Mouse (Mus musculus) thymus, adult 18-20 months (tissue): ENCODE data around the gene Tm7sf3.

Experiments used
- DNase-seq, 2 experiments: peaks; one replicate each; pipeline ENCODE4 v3.0.0; 2022; ENCODE audit warnings: mixed read lengths in 2 of 2

Gene Tm7sf3

GRCm38 (mm10) chr6:146653197-146653596 is 10.6 kb upstream of the Tm7sf3 start:
- DNase-seq, result no peak

- no peak for DNase-seq
These were observed 8.8 kb upstream of the Tm7sf3 start for GRCm38 (mm10) chr6:146651431-146651830.

DNA sequence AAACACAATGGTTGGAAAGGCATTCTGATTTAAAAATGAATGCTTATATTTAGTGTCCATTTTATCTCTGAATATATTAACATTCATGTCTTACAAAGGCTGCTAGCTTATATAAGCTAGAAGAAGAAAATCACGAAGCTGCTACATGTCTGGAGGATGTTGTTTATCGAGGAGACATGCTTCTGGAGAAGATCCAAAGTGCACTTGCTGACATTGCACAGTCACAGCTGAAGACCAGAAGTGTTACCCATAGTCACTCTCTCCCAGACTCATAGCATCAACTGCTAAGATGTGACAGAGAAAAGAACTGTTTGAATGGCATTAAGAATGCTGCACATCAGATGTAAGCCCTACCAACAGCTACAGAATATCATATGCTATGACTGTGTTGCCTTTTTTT is 7.4 kb upstream of the Tm7sf3 start:
- DNase-seq, result no peak

DNA sequence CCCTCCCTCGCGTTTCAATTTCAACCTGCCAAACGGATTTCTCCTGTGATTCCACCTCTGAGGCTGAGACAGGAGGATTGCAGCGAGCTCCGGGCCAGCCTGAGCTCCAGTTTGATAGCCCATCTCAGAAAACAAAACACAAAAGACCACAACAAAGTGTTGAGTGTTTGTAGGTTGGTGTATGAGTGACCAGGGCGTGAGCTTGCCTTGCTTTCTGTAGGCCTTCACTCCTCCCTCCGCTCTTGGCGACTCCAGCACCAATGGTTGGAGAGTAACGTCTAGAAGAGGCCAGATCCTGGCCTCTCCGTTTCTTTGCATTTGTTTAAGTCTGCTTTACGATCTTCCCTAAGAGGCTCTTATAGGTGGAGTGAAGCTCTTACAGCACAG is 553 bp upstream of the Tm7sf3 start:
- DNase-seq, result no peak

DNA sequence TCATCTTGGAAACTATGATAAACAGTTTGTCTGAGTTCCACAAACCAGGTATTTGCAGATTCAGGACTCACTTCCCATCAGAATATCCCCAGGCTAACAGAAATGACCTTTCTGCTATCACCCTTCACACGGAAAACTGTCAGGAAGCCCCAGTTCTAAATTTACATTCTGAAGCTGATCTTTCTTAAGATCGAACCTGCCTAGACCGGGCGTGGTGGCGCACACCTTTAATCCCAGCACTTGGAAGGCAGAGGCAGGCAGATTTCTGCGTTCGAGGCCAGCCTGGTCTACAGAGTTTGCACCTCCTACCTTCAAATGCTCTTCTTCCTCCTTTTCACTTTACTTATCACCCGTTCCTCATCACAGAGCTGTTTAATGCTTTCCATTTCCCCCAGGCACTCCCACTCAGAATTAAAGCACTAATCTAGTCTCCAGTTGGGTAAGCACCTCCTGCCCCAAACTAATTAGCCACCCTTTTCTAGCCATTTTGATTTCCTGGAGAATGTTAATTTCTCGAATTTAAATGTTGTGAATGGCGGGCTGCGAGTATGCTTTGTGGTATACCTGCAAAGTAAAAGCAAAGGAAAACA is 908 bp downstream of the Tm7sf3 start:
- DNase-seq, result peak in 1 of 2 experiments; percentile 19

- no peak for DNase-seq
These were observed 1.6 kb downstream of the Tm7sf3 start for GRCm38 (mm10) chr6:146640991-146641390.

- no peak for DNase-seq
These were observed 2.3 kb downstream of the Tm7sf3 start for GRCm38 (mm10) chr6:146640068-146640965.

DNA sequence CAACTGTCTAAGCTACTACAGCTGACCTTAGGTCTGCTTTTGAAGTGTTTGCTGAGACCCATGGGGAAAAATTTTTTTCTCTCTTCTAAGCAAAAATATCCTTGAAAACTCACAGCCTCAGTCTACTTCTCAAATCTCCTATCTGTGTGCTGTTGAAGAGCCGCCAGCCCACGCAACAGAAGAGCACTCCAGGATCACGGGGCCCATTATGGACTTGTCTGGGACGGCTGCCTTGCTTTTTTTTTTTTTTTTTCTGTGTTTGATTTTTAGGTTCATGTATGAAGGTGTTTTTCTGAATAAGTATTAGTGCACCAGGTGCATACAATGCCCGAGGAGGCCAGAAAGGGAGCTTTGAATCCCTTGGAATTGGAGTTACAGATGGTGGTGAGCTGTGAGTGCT is 6.1 kb downstream of the Tm7sf3 start:
- DNase-seq, result no peak

DNA sequence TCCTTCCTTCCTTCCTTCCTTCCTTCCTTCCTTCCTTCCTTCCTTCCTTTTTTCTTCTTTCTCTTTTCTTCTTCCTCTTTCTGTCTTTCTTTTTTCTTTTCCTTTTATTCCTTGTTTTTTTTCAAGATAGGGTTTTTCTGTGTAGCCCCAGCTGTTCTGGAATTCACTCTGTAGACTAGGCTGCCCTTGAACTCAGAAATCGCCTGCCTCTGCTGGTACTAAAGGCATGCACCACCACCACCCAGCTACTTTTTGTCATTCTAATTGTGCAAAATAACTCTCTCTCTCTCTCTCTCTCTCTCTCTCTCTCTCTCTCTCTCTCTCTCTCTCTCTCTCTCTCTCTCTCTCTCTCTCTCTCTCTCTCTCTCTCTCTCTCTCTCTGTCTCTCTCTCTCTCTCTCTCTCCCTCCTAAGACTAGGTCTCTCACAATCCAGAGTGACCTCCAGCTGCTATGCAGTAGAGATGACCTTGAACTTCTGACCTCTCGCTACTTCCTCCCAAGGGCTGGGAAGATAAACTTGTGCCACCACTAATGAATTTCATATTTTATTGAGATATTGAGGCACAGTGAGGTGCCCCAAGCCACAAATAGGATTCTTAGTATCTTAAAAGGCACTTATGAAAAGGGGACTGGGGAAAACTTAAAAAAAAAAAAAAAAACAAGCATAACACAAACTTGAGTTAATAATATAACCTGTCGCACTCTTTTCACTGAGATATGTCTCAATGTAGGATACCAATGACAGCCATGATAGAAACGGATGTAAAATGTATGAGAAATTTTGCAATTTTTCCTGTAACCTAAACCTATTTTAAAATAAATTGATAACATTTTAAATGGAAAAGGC is 7.6 kb downstream of the Tm7sf3 start:
- no peak for DNase-seq

DNA sequence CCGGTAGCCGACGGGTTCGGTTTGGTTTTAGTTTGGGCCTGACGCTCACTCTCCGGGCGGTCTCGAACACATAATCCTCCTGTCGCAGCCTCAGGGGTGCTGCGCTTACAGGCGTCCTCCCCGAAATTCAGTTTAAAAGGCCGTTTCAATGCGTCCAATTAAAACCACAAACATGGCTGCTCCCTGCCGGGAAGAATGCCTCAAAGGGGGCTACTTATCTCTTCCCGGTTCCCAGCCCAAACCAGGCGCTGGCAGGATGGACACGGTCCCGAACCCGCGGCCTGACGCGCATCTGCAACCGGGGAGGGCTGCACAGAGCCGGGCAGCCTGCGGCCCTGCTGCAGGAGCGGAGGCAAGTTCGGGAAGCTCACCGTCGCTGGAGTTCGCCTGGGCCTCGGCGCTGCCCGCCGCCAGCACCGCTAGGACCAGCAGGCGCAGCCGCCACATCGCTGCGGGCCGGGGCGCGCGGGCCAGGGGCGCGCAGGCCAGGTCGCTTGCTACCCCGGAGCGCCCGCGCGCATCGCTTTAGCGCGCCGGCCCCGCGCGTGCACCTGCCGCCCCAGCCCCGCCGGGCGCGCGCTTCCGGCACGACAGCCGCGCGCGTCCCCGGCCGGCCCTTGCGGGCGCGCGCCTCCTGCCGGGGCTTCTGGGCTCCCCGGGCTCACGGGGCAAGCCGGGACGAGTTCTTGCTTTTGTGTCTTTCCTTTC is 8.5 kb downstream of the Tm7sf3 start:
- DNase-seq, result peak; percentile 53 to 58

DNA sequence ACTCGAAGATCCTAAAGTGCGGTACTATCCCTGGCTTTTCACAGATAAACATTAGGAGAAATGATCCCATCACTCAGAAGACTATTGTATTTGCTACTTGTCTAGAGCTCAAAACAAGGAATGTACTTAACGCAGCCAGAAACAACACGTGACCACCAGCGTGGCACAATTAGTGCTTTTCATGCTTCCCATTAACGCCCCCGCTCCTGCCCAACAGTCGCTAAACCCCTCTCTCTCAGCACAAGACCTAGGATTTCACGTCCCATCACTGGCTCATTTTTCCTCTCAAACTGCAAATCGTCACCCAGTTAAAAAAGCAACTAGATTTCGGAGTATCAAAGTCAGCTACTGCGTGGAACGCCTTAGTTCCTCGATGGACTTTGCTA is 9.0 kb downstream of the Tm7sf3 start:
- no peak for DNase-seq

- DNase-seq, result no peak
These were observed 9.5 kb downstream of the Tm7sf3 start for GRCm38 (mm10) chr6:146633097-146633496.

- no peak for DNase-seq
These were observed 10.2 kb downstream of the Tm7sf3 start for GRCm38 (mm10) chr6:146632403-146632802.

- no peak for DNase-seq
These were observed 10.8 kb downstream of the Tm7sf3 start for GRCm38 (mm10) chr6:146631847-146632246.

DNA sequence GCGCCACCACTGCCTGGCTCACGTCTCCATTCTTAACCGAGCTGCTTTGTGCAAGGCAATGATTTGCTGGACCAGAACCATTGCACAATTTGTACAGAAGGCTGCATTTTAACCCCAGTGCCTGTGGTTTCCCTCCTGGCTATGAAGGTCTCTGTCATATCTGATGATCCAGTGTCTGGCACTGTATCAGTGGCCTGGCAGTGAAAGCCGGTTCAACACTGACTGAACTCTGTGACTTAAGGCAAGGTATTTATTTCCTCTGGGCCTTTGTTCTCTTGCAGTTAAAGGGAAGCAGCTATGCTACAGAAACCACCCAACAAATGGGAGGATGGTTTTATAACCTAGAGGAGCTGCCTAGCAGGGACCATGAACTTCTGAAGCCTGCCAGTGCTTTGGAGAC is 11.7 kb downstream of the Tm7sf3 start:
- no peak for DNase-seq

DNA sequence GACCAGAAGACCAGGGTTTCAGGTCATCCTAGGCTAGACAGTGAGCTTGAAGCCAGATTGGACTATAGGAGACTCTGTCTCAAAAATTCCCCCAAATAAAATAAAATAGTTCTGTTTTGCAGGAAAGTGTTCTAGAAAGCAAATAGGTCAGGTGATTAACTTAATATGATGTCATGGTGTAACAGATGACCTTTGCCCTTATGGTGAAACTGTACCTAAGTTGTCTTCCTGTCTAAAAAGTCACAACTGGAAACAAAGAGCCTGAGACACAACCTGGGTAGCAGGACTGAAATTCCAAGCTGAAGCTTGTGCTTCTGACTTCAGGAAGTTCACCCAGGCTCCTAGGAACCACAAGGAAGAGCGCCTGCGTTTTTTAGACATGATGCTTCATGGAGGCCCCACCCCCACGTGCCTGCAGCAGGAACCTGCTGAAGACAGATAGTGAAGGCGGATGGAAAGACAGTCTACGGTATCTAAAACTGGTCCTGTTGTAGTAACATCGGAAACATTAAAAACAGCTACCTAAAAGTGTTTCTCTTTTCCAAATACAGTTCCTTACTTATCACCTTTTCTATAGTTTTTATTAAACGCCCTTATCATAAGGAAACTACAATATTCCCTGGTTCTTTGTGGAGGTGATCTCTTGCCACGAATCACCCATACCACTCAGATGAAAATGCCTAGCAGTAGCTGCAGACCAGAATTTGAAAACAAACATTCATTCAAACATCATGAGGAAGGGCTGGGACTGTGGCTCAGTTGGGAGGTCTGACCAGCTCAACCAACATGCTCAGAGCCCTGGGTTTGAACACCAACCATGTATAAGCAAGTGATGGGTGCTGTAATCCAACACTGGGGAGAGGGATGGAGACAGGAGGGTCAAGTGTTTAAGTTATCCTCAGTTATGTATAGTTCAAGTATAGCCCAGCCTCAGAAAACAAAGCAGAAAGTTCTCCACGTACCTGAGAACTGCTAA is 12.6 kb downstream of the Tm7sf3 start:
- DNase-seq, result no peak

- DNase-seq, result no peak
These were observed 14.5 kb downstream of the Tm7sf3 start for GRCm38 (mm10) chr6:146628123-146628522.

DNA sequence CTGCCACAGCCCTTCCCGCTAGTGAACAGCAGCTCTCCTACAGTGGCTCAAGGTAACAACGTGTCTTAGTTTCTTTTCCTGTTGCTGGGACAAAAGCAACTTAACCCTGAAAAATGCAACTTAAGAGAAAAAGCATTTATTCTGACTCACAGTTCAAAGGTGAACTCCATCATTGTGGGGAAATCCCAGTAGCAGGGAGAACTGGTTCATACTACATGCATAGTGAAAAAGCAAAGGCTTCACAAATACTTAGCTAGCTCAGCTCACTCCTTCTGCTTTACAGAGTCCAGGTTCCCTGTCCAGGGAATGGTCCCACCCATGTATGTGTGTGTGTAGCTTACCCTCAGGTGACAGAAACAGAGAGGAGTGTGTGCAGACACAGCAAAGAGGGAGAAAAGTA is 26.0 kb downstream of the Tm7sf3 start:
- no peak for DNase-seq

DNA sequence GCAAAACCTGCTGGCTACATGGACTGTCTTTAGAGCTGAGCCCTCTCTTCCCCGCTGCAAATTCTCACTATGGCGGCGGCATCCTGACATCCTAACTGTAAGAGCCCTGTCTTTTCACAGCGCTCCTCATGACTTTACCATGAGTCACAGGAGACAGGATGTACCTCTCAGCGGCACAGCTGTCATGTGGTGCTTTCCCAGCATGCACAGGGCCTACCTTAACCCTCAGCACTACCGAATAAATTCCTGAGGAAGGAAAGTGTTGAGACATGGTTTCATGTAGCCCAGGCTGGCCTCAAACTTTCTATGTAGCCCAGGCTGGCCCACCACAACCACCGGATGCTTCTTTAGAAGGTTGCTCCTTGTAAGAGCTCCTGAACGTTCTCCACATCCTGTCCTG is 26.7 kb downstream of the Tm7sf3 start:
- no peak for DNase-seq

DNA sequence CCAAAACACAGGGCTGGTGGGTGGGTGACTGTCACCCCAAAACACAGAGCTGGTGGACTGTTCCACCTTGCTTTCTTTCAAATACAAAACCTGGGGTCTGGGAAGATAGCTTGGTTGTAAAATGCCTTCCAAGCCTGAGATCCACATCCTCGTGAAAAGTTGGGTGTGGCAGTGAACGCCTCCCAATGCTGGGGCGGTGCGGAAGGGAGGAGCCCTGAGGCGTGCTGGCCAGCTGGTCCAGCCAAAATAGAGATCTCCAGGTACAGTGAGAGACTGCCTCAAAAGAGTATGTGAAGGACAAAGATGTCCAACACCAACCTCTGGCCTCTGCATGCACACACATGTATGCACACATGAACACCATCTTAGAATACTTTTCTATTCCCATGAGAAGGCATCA is 28.1 kb downstream of the Tm7sf3 start:
- no peak for DNase-seq

- DNase-seq, result no peak
These were observed 28.7 kb downstream of the Tm7sf3 start for GRCm38 (mm10) chr6:146613907-146614306.

DNA sequence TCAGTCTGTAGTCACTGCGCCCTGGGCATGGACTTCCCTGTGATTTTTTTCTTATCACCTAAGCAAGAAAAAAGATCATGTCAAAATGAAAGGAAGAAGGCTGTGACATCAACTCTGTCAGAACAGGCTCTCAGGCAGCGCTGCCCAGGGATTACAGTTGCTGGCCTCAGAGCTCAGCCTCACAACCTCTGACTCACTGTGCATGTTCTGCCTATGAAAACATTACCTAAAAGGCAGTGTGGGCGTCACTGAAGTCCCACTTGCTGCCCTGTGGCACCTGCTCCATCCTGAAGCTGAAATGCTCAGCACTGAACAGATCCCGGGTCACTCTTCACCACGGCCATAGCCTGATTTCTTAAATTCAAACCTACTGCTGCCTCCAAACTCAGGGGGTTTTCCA is 29.9 kb downstream of the Tm7sf3 start:
- no peak for DNase-seq
